Mouse (Mus musculus) forebrain, embryonic 16.5 days (tissue): ENCODE measurements around the gene Asic1. TPM values are rescaled to one million over a fixed set of nuclear protein-coding genes. Genes with fewer than 3 reads are reported as not detected.

Source experiments
- ATAC-seq: fragments of 200-750 bp; cut with Nextera tagmentation; 2 replicates; pipeline ENCODE4 v1.8.0; 2017; ENCODE audit warnings: mild to moderate bottlenecking, moderate library complexity
- H3K27ac ChIP-seq: fragments of 300-500 bp; sonication (generic); 2 replicates; pipeline ENCODE4 v1.5.1; 2014; ENCODE audit warnings: low read length, control low read depth
- H3K27me3 ChIP-seq: fragments of 300-500 bp; sonication (generic); replicated peaks from 2 replicates; pipeline ENCODE4 v1.6.1; 2014; ENCODE audit warnings: low read length; ENCODE audit not compliant: control insufficient read depth, insufficient read depth
- H3K36me3 ChIP-seq: fragments of 300-500 bp; sonication (generic); 2 replicates; pipeline ENCODE4 v1.6.1; 2014; ENCODE audit not compliant: control insufficient read depth, insufficient read depth
- H3K4me1 ChIP-seq: fragments of 300-500 bp; sonication (generic); replicated peaks from 2 replicates; pipeline ENCODE4 v1.6.1; 2014; ENCODE audit warnings: low read length; ENCODE audit not compliant: control insufficient read depth, insufficient read depth
- H3K4me2 ChIP-seq: fragments of 300-500 bp; sonication (generic); 2 replicates; pipeline ENCODE4 v1.6.1; 2014; ENCODE audit warnings: mild to moderate bottlenecking, low read length, control low read depth
- H3K4me3 ChIP-seq: fragments of 300-500 bp; sonication (generic); replicated peaks from 2 replicates; pipeline ENCODE4 v1.5.1; 2014; ENCODE audit warnings: mild to moderate bottlenecking, low read length, control low read depth
- H3K9ac ChIP-seq: fragments of 300-500 bp; sonication (generic); replicated peaks from 2 replicates; pipeline ENCODE4 v1.6.1; 2014; ENCODE audit warnings: low read depth, low read length, control low read depth
- H3K9me3 ChIP-seq: fragments of 300-500 bp; sonication (generic); 2 replicates; pipeline ENCODE4 v1.6.1; 2016; ENCODE audit warnings: low read length; ENCODE audit not compliant: control insufficient read depth
- WGBS: fragments of 180-500 bp; shearing (Covaris S2); extraction: QIAGEN DNeasy Blood & Tissue Kit; methylation state at CpG from one replicate; pipeline ENCODE4 v1.1.7; 2014; 5-methylcytosine and 5-hydroxymethylcytosine counted together
- polyA plus RNA-seq: library from polyadenylated mRNA; unstranded; fragments of >200 nt; fragmentation: Nextera tagmentation; extraction: Ambion mirVana; gene quantifications from 2 replicates; pipeline ENCODE4 v1.2.1, GENCODE M21; 2015

The Asic1 gene
- polyA plus RNA-seq, 1 experiment from 2014 or later = 37.4 TPM

DNA sequence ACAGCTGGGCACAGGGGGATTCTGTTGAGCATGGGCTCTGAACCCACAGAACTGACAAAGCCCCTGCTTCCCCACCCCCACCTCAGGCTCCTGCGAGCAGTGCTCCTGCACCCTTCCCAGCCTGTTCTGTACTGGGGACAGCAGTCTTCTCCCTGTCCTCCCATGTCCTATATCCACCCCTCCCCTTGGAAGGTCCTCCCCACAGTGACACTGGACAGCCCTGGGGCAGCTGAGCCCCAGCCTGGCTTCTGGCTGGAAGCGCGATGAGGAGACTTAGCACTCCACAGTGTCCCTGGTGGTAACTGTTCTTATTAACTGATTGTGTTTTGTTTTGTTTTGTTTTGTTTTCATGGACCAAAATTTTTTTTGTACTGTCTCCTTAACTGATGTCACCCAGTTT lies 43.4 kb downstream of the Asic1 start:
- Histone ChIP-seq H3K4me1 (peaks cover 25% of the 10 kb centered on the region), H3K27ac (peak overlapping the region; percentile 33)

DNA sequence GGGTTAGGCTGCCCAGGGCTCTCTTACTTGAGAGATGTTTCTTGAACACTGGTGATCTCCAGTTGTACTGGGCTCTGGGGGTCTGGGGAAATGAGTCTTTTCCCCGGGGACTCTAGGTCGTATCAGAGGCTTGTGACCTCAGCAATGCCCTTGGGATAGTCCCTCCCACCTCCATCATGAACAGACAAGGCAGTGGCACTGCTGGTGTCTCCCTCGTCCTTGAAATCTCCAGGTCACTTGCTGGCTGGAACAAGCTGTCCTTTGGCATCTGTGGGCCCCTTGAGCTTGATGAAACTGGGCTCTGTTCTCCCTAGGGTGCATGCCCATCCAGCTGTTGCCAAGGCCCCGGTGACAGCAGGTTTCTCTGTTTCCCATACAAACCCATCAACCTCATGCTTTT lies 44.0 kb downstream of the Asic1 start:
- no peak overlapping the region for H3K9ac ChIP-seq
- no peaks in the 10 kb centered on the region for H3K9me3 ChIP-seq
- no peak overlapping the region for H3K4me2 ChIP-seq
- peak overlapping the region; percentile 41; the same call in 1 of the 2 replicates for H3K27ac ChIP-seq
- H3K36me3 ChIP-seq = peaks cover 39% of the 10 kb centered on the region
- H3K4me3 ChIP-seq = no peak overlapping the region
- peaks cover 25% of the 10 kb centered on the region for H3K4me1 ChIP-seq
- 72% methylated on average over 4 of the region's 4 CpGs for WGBS
- H3K27me3 ChIP-seq = no peaks in the 10 kb centered on the region
- ATAC-seq = no peak

More for the DNA sequence above, 43.4 kb downstream of the Asic1 start:
- Histone ChIP-seq H3K9ac (no peak overlapping the region), H3K9me3 (no peaks in the 10 kb centered on the region), H3K27me3 (no peaks in the 10 kb centered on the region), H3K36me3 (peaks cover 44% of the 10 kb centered on the region), H3K4me3 (no peak overlapping the region), H3K4me2 (no peak overlapping the region)
- no peak for ATAC-seq
- WGBS = 79% methylated on average over 3 of the region's 3 CpGs

DNA sequence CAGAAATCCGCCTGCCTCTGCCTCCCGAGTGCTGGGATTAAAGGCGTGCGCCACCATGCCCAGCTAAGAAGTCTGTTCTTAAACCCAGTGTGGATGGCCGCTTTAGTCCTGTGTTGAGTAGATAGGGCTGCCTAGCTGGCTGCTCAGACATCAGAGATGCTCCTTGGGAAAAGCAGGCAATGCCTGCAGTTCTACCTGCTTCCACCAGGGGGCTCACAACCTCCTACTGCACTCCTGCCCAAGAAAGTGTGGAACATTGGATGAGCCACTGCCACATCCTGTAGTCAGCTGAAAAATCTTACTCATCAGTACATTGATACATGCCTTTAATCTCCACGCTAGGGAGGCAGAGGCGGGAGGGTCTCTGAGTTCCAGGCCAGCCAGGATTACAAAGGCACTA lies 44.7 kb downstream of the Asic1 start:
- Histone ChIP-seq H3K36me3 (peaks cover 33% of the 10 kb centered on the region), H3K27ac (peak overlapping the region; percentile 82), H3K4me1 (peaks cover 25% of the 10 kb centered on the region), H3K9me3 (no peaks in the 10 kb centered on the region), H3K4me3 (no peak overlapping the region), H3K27me3 (no peaks in the 10 kb centered on the region), H3K4me2 (no peak overlapping the region), H3K9ac (no peak overlapping the region)
- peak; percentile 39 for ATAC-seq
- 53% methylated on average over 7 of the region's 7 CpGs for WGBS

DNA sequence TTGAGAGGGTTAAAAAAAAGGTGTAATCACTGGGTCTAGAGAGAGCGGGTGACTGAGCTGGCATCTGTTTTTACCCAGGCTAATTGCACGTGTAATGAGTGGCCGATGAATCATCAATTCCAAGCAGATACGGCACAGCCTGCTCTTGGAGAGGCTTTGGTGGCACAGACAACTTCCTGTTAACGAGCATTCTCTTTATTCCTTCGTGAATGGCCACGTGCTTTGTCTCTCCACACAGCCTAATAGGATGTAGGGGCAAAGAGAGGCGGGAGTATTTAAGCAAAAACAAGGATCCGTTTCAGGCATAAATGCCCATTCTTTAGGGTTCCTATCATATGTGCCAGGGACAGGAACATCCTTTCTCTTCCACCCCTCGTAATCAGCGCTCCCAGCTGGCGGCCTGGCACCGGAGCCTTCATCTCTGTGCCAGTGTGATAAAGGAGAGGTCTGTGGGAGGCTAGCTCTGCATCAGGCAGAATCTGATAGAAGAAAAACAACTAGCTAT lies 45.2 kb downstream of the Asic1 start:
- Histone ChIP-seq H3K4me3 (no peak overlapping the region), H3K4me1 (peaks cover 25% of the 10 kb centered on the region), H3K27me3 (no peaks in the 10 kb centered on the region), H3K9me3 (no peaks in the 10 kb centered on the region), H3K4me2 (no peak overlapping the region), H3K36me3 (peaks cover 30% of the 10 kb centered on the region), H3K27ac (peak overlapping the region; percentile 82), H3K9ac (no peak overlapping the region; the same call in 1 of the 2 replicates)
- 17% methylated on average over 13 of the region's 13 CpGs for WGBS
- peak; percentile 71 for ATAC-seq

DNA sequence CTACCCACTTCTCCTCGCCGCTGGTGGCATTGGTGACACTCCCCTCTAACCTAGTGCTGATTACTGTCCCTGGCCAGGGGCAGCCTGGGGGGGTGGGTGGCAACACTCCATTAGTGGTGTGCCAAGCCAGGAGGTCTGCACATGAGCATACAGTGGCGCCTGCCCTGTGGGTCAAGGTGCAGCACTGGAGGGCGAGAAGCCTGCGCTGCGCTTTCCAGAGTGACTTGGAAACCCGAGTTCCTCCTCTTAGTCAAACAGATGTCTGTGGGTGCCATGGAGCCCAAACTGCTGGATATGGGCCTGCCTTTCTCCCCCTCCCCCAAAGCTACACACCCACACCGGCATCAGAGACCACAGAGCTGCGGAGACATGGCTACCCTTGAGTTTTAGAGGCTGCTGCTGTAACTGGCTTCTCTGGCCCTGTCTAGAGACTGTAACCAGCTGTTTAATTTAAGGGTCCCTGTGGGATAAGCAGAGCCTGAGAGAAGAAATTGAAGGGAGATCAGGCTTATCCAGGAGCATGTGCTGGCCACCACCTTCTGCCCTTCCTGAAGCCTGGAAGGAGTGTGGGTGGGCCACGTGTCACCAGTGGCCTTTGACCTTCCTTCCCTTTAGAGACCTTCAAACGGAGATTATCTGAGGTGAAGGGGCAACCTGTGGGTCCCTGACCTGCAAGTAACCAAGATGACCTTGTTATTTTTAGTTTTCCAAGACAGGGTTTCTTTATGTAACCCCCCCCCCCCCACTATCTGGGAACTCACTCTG lies 46.0 kb downstream of the Asic1 start:
- Histone ChIP-seq H3K9me3 (no peaks in the 10 kb centered on the region), H3K4me1 (peaks cover 25% of the 10 kb centered on the region), H3K36me3 (peaks cover 23% of the 10 kb centered on the region), H3K27ac (peak overlapping the region; percentile 82), H3K27me3 (no peaks in the 10 kb centered on the region), H3K9ac (no peak overlapping the region), H3K4me3 (no peak overlapping the region), H3K4me2 (no peak overlapping the region)
- peak; percentile 3; the same call in 1 of the 2 replicates for ATAC-seq
- 64% methylated on average over 11 of the region's 11 CpGs for WGBS

DNA sequence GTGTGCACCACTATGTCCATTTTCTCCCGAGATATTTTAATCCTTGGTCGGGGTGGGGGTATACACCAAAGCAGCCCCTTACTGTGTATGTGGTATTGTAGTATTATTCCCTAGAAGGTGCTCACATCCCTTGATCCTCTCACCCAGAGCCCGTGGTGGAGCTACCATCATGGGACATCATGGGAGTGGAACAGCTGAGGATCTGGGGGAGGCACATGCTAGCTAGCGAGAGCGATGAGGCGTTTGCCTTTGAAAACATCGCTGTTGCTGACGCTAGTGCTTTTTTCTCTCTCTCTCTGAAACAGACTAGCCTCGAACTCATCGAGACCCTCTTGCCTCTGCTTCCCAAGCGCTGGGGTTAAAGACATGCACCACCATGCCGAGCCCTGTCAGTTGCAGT lies 46.6 kb downstream of the Asic1 start:
- no peaks in the 10 kb centered on the region for H3K9me3 ChIP-seq

DNA sequence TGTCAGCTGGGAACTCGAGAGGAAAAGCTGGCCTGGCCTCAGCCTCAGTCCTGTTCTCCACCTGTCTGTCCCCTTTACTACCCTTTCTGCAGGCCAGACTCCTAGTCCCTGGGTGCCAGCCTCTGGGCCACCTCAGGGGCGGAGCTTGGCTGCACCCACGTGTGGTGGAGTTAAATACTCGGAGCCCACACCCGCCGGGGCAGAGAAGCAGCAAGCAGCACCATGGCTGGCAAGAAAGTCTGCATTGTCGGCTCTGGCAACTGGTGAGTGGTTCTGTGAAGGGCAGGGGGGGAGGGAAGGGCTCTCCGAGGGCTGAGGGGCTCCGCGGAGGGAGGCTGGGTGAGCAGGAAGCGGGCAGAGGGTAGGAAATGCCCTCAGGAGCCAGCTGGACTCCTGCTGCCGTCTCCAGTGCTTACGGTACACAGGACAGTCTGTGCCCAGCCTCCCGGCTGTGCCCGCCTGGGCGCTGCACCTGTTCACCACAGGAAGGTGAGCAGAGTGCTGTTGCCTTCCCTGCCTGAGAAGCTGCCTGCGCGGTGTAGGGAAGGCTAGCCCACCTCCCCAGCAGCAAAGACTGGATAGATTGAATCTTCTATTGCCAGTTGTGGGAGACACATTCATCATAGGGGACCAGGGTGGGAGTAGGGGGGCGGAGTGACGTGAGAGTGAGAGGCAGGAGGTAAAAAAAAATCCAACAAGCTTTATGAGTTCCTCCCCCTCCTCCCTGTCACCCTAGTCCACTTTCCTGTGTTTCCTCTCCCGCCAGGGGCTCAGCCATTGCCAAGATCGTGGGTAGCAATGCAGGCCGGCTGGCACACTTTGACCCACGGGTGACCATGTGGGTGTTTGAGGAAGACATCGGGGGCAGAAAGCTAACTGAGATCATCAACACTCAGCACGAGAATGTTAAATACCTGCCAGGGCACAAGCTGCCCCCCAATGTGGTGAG lies 47.5 kb downstream of the Asic1 start, which contains the start of gene Gpd1:
Gpd1 (plus strand) TSS at position 130 of the 949 bp plus-strand sequence.
- Histone ChIP-seq H3K27ac (peak within 1 kb of the TSS; percentile 82), H3K4me2 (no peak within 1 kb of the TSS), H3K27me3 (no peaks in the 10 kb centered on the region), H3K9me3 (no peaks in the 10 kb centered on the region), H3K36me3 (peaks cover 13% of the 10 kb centered on the region), H3K9ac (peak within 1 kb of the TSS; percentile 32; the same call in 1 of the 2 replicates), H3K4me3 (no peak within 1 kb of the TSS), H3K4me1 (peaks cover 25% of the 10 kb centered on the region)
- no peak for ATAC-seq
- 60% methylated on average over 26 of the region's 26 CpGs for WGBS

More for the DNA sequence above, 46.6 kb downstream of the Asic1 start:
- peaks cover 25% of the 10 kb centered on the region for H3K4me1 ChIP-seq
- H3K9ac ChIP-seq = no peak overlapping the region
- WGBS = 90% methylated on average over 12 of the region's 12 CpGs
- peaks cover 18% of the 10 kb centered on the region for H3K36me3 ChIP-seq
- no peak overlapping the region for H3K4me3 ChIP-seq
- H3K27me3 ChIP-seq = no peaks in the 10 kb centered on the region
- ATAC-seq = no peak
- H3K27ac ChIP-seq = peak overlapping the region; percentile 82
- no peak overlapping the region for H3K4me2 ChIP-seq

DNA sequence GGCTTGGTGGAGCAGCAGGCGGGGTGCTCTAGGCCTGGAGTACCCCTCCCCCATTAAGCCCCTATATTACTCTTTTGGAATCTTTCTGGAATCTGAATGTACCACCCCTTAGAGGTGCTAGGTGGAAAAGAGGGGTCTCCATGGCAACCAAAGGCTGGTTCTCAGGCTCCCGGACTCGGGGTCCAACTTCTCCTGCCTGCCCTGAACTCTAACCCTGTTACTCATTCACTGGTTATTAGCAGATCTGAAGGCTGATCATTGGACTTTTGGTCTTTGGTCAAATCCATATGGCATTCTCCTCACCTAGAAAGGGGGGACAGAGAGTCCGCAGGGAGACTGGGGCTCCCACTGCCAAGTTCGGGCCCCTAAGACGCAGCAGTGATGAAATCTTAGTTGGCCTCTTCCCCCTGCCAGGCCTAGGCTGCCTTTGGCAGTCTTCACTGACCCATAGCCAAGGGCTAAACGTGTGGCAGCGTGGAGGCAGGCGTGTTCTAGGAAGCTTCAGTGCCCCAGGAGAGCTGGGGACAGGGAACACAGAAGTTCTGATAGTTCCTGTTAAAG lies 48.4 kb downstream of the Asic1 start:
- Histone ChIP-seq H3K27me3 (no peaks in the 10 kb centered on the region), H3K4me3 (no peak overlapping the region), H3K9me3 (no peaks in the 10 kb centered on the region), H3K27ac (no peak overlapping the region), H3K4me1 (peaks cover 27% of the 10 kb centered on the region), H3K9ac (no peak overlapping the region), H3K36me3 (peaks cover 4% of the 10 kb centered on the region), H3K4me2 (no peak overlapping the region)
- WGBS = 80% methylated on average over 9 of the region's 9 CpGs
- no peak for ATAC-seq

DNA sequence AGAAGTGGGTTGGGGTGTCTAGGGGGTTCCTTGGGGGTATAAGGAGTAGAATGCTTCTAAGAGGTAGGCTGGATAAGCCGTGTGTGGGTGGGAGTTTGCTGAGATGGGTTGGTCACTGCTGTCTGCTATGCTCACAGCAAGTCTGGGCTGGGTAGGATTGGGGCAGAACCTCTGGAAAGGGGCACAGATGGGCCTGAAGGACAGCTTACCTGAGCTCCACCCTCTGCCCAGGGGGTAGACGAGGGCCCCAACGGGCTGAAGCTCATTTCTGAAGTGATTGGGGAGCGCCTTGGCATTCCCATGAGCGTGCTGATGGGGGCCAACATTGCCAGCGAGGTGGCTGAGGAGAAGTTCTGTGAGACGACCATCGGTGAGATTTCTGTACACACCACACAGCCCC lies 49.7 kb downstream of the Asic1 start:
- H3K4me1 ChIP-seq = peaks cover 41% of the 10 kb centered on the region
- H3K4me2 ChIP-seq = no peak overlapping the region
- H3K27ac ChIP-seq = no peak overlapping the region
- 85% methylated on average over 8 of the region's 8 CpGs for WGBS
- no peak for ATAC-seq
- H3K9me3 ChIP-seq = no peaks in the 10 kb centered on the region
- H3K36me3 ChIP-seq = no peaks in the 10 kb centered on the region; the same call in 1 of the 2 replicates
- H3K9ac ChIP-seq = no peak overlapping the region
- H3K27me3 ChIP-seq = no peaks in the 10 kb centered on the region
- H3K4me3 ChIP-seq = no peak overlapping the region
